Mouse (Mus musculus): ENCODE measurements around the gene Naga. TPM values are rescaled to one million over a fixed set of nuclear protein-coding genes. Genes with fewer than 3 reads are reported as not detected.

Gene Naga
- total and polyA plus RNA-seq, 3 experiments, result 17.7 to 28.2 (median 18.7) TPM

GRCm38 (mm10) chr15:82341036-82341501, 2.3 kb upstream of the Naga start:
- DNase-seq (ENCODE audit: extremely low read depth), result no peak
- dilution Hi-C loops (cut with MboI; ENCODE audit: extremely low pct_ligation_motif_present, extremely low pct_unique_long_range_greater_than_20kb, low sequenced_read_pairs) (no loop called here), in situ Hi-C loops (cut with MboI; ENCODE audit: low pct_ligation_motif_present, low pct_unique_long_range_greater_than_20kb, low sequenced_read_pairs) (no loop called here)
- TF ChIP-seq POLR2AphosphoS2 (IDR thresholded peaks at IDR 0.05; ENCODE audit: low read depth, low read length) (no peak), MEF2A (IDR thresholded peaks at IDR 0.05; ENCODE audit: borderline replicate concordance, low read depth, low read length) (no peak), RCOR1 (conservative IDR thresholded peaks at IDR 0.05; ENCODE audit: low read depth, low read length) (no peak)
- no peaks in the 10 kb centered on the region for H3K79me2 ChIP-seq (replicated peaks; ENCODE audit: control insufficient read depth, extremely low read depth, insufficient read depth, poor library complexity, severe bottlenecking)
- no peak overlapping the region for H3K9ac ChIP-seq (ENCODE audit: insufficient read depth, low read depth)
- no peak overlapping the region for H3K27ac ChIP-seq (ENCODE audit: insufficient read depth, low read depth)
- peaks cover 27% of the 10 kb centered on the region for H3K27me3 ChIP-seq (replicated peaks)
- peaks cover 4 to 14% of the 10 kb centered on the region in 2 experiments; a peak in 3 of 4 replicates for H3K4me1 ChIP-seq (ENCODE audit: control insufficient read depth in 1 of 2, insufficient read depth in 2 of 2)
- no peak overlapping the region for H3K4me3 ChIP-seq (replicated peaks in 1 of 3; ENCODE audit: low read depth in 2 of 3, low read length in 2 of 3, poor library complexity in 1 of 3)
- peaks cover 5 to 11% of the 10 kb centered on the region in 2 experiments for H3K36me3 ChIP-seq (replicated peaks in 1 of 2; ENCODE audit: control insufficient read depth in 1 of 2, insufficient read depth in 1 of 2, low read length in 1 of 2)
- no peaks in the 10 kb centered on the region for H3K9me3 ChIP-seq (replicated peaks; ENCODE audit: low read length)
- H3K4me2 ChIP-seq (ENCODE audit: insufficient read depth, low read depth, poor library complexity, severe bottlenecking), result no peak overlapping the region

GRCm38 (mm10) chr15:82340414-82341035, 1.8 kb upstream of the Naga start:
- Histone ChIP-seq H3K27me3 (replicated peaks) (peaks cover 27% of the 10 kb centered on the region), H3K4me2 (ENCODE audit: insufficient read depth, low read depth, poor library complexity, severe bottlenecking) (no peak overlapping the region), H3K9ac (ENCODE audit: insufficient read depth, low read depth) (no peak overlapping the region), H3K4me3 (replicated peaks in 1 of 3; ENCODE audit: low read depth in 2 of 3, low read length in 2 of 3, poor library complexity in 1 of 3) (no peak overlapping the region), H3K79me2 (replicated peaks; ENCODE audit: control insufficient read depth, extremely low read depth, insufficient read depth, poor library complexity, severe bottlenecking) (no peaks in the 10 kb centered on the region), H3K27ac (ENCODE audit: insufficient read depth, low read depth) (no peak overlapping the region), H3K9me3 (replicated peaks; ENCODE audit: low read length) (no peaks in the 10 kb centered on the region), H3K4me1 (ENCODE audit: control insufficient read depth in 1 of 2, insufficient read depth in 2 of 2) (peaks cover 4 to 14% of the 10 kb centered on the region in 2 experiments; a peak in 3 of 4 replicates), H3K36me3 (replicated peaks in 1 of 2; ENCODE audit: control insufficient read depth in 1 of 2, insufficient read depth in 1 of 2, low read length in 1 of 2) (peaks cover 9 to 16% of the 10 kb centered on the region in 2 experiments)
- dilution Hi-C loops (cut with MboI; ENCODE audit: extremely low pct_ligation_motif_present, extremely low pct_unique_long_range_greater_than_20kb, low sequenced_read_pairs), result no loop called here
- DNase-seq (ENCODE audit: extremely low read depth), result no peak
- in situ Hi-C loops (cut with MboI; ENCODE audit: low pct_ligation_motif_present, low pct_unique_long_range_greater_than_20kb, low sequenced_read_pairs), result no loop called here
- no peak for TF ChIP-seq POLR2AphosphoS2 (IDR thresholded peaks at IDR 0.05; ENCODE audit: low read depth, low read length)
- TF ChIP-seq ETS1 (conservative IDR thresholded peaks at IDR 0.05; ENCODE audit: low read depth, low read length), result no peak
- TF ChIP-seq EP300 (IDR thresholded peaks at IDR 0.05; ENCODE audit: low read length), result no peak
- TF ChIP-seq SIN3A (IDR thresholded peaks at IDR 0.05; ENCODE audit: low read length), result no peak
- TF ChIP-seq ZMIZ1 (IDR thresholded peaks at IDR 0.05; ENCODE audit: low read depth, low read length), result no peak
- no peak for TF ChIP-seq HCFC1 (IDR thresholded peaks at IDR 0.05; ENCODE audit: low read depth, low read length)
- no peak for TF ChIP-seq CHD2 (IDR thresholded peaks at IDR 0.05; ENCODE audit: low read length)
- TF ChIP-seq RCOR1 (conservative IDR thresholded peaks at IDR 0.05; ENCODE audit: low read depth, low read length), result no peak

GRCm38 (mm10) chr15:82339634-82340254, 1.0 kb upstream of the Naga start:
- Histone ChIP-seq H3K9ac (ENCODE audit: insufficient read depth, low read depth) (no peak overlapping the region), H3K9me3 (replicated peaks; ENCODE audit: low read length) (no peaks in the 10 kb centered on the region), H3K36me3 (replicated peaks in 1 of 2; ENCODE audit: control insufficient read depth in 1 of 2, insufficient read depth in 1 of 2, low read length in 1 of 2) (peaks cover 16 to 24% of the 10 kb centered on the region in 2 experiments), H3K27me3 (replicated peaks) (peaks cover 27% of the 10 kb centered on the region), H3K4me2 (ENCODE audit: insufficient read depth, low read depth, poor library complexity, severe bottlenecking) (no peak overlapping the region), H3K27ac (ENCODE audit: insufficient read depth, low read depth) (no peak overlapping the region), H3K79me2 (replicated peaks; ENCODE audit: control insufficient read depth, extremely low read depth, insufficient read depth, poor library complexity, severe bottlenecking) (no peaks in the 10 kb centered on the region), H3K4me3 (replicated peaks in 1 of 3; ENCODE audit: low read depth in 2 of 3, low read length in 2 of 3, poor library complexity in 1 of 3) (no peak overlapping the region), H3K4me1 (ENCODE audit: control insufficient read depth in 1 of 2, insufficient read depth in 2 of 2) (peaks cover 4 to 9% of the 10 kb centered on the region in 2 experiments; a peak in 3 of 4 replicates)
- TF ChIP-seq RCOR1 (conservative IDR thresholded peaks at IDR 0.05; ENCODE audit: low read depth, low read length) (no peak), ZNF384 (IDR thresholded peaks at IDR 0.05; ENCODE audit: low read depth, low read length) (no peak), GABPA (IDR thresholded peaks at IDR 0.05; ENCODE audit: insufficient replicate concordance, low read depth, low read length) (no peak), USF1 (IDR thresholded peaks at IDR 0.05; ENCODE audit: low read depth, low read length) (no peak), ZMIZ1 (IDR thresholded peaks at IDR 0.05; ENCODE audit: low read depth, low read length) (no peak), CHD1 (IDR thresholded peaks at IDR 0.05; ENCODE audit: low read depth, low read length) (no peak), ZC3H11A (IDR thresholded peaks at IDR 0.05; ENCODE audit: low read depth, low read length) (no peak), SIN3A (IDR thresholded peaks at IDR 0.05; ENCODE audit: low read length) (no peak), MYC (IDR thresholded peaks at IDR 0.05; ENCODE audit: low read depth, low read length) (no peak), IRF4 (IDR thresholded peaks at IDR 0.05; ENCODE audit: low read depth, low read length) (no peak), PAX5 (IDR thresholded peaks at IDR 0.05; ENCODE audit: low read length) (no peak), HCFC1 (IDR thresholded peaks at IDR 0.05; ENCODE audit: low read depth, low read length) (no peak), UBTF (IDR thresholded peaks at IDR 0.05; ENCODE audit: low read depth, low read length) (no peak), ELF1 (IDR thresholded peaks at IDR 0.05; ENCODE audit: low read depth, low read length) (no peak), ZKSCAN1 (IDR thresholded peaks at IDR 0.05; ENCODE audit: borderline replicate concordance, low read depth, low read length) (no peak), KAT2A (IDR thresholded peaks at IDR 0.05; ENCODE audit: insufficient replicate concordance, low read length) (no peak), NRF1 (IDR thresholded peaks at IDR 0.05; ENCODE audit: low read depth, low read length) (no peak)
- dilution Hi-C loops (cut with MboI; ENCODE audit: extremely low pct_ligation_motif_present, extremely low pct_unique_long_range_greater_than_20kb, low sequenced_read_pairs) (no loop called here), in situ Hi-C loops (cut with MboI; ENCODE audit: low pct_ligation_motif_present, low pct_unique_long_range_greater_than_20kb, low sequenced_read_pairs) (no loop called here)
- no peak for DNase-seq (ENCODE audit: extremely low read depth)
